Mouse (Mus musculus) ES-Bruce4 (cell line): Measurements from ENCODE around the gene Churc1.

Source experiments
- CTCF ChIP-seq: IDR thresholded peaks from one replicate; pipeline ENCODE4 v1.8.1; 2011; ENCODE audit warnings: low read depth, low read length
- POLR2A ChIP-seq: IDR thresholded peaks from one replicate; pipeline ENCODE4 v1.8.1; 2011; ENCODE audit warnings: low read length; ENCODE audit not compliant: insufficient read depth

DNA sequence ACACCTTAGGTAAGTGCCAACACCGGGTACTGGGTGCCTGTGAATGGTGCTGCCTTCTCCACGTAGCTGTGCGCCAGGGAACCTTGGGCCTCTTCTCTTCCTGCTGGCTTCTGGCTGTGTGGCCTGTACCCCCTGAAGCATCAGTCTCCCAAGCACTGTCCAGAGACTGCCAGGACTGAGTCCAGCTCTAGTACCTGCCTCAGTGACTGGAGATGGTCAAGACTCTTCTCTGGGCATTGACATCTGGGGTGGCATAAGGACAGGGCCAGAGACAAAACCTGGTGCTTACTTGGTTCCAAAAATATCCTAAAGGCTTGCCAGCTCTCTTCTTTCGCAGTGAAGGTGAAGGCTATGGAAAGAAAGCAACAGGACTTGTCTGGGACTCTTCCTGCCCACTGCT is 45.7 kb downstream of the Churc1 start:
- no peak for TF ChIP-seq CTCF
- TF ChIP-seq POLR2A = no peak
